Mouse (Mus musculus) regulatory T cell (primary cell): ENCODE measurements around the gene Cpm.

Experiments used
- in situ Hi-C: fragments of 300-600 bp; cut with MboI, MseI; formaldehyde crosslinking; loops from one replicate; pipeline ENCODE4 v1.15.1; 2025; ENCODE audit warnings: high pct_unique_total_duplicates

Gene Cpm

DNA sequence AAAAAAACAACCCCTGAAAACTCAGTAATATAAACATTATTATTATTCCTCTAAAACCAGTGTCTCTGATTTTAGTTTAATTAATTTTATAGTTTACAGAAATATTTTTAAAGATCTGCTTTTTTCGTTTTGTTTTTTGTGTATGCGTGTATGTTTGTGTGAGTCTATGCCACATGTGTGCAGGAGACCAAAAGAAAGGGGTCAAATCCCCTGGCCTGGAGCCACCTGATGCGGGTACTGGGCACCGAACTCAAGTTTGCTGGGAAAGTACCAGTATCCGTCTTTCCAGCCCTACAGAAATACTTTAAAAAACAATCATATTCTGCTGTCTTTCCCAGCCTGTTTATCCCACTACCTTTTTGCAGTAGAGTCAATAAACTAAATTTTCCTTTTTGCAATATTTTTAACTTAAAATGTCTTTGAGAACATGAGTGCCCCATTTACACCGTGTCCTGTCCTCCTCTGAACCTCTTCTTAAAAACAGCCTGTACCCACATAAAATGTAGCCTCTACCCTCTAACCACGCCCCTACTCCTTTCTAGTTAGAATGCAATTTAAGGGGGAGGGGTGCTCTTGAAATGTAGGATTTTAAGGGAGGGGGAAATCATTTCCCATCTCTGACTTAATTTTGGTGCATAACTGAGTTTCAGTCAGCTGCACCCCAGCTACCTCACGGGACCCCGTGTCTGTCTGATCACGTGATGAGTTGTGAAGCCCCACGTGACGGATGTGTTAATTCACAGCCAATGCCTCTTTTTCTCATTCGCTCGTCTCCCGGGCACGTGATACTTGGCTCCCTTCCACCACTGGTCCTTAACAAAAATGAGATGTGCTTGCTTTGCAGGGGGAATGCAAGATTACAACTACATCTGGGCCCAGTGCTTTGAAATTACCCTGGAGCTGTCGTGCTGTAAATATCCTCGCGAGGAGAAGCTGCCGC is 46.1 kb downstream of the Cpm start:
- in situ Hi-C loops = loop anchor here (5.0 kb wide), 1 partner anchor 218 kb away; no protein-coding TSS in a partner anchor

GRCm38 (mm10) chr10:117676036-117676643 is 46.8 kb downstream of the Cpm start:
- in situ Hi-C loops = loop anchor here (5.0 kb wide), 1 partner anchor 219 kb away; no protein-coding TSS in a partner anchor

- in situ Hi-C loops = loop anchor here (5.0 kb wide), 1 partner anchor 219 kb away; no protein-coding TSS in a partner anchor
Observed at GRCm38 (mm10) chr10:117676644-117677313, 47.5 kb downstream of the Cpm start.

DNA sequence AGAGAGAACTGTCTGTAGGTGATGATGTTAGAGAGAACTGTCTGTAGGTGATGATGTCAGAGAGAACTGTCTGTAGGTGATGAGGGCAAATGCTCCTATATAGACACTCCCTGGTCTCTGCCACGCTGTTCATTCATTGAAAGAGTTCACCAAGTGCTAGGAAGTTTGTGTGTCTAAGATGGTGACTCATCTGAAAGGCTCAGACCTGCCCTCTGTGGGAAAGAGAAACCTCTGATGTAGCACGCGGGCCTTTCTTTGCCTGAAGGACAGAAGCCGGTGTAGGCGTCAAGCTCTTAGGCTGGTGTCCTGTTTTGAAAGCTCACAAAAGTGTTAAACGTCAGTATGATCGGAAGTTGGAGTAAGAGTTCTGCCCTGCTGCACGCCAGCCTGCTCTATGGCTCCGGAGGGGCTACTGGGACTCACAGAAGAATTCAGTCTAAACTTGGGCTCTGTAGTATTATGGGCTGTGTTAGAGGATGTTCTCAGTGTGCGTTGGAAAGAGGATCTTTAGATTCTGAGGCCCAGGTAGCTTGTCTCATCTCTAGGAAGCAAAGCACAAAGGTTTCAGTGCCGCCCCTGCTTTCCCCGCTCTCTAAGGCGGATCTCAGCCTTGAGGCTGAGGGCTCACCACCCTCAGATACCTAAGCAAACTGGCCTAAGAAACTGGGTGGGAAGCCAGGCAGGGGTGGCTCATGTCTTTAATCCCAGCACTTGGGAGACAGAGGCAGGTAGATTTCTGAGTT is 48.4 kb downstream of the Cpm start:
- in situ Hi-C loops = loop anchor here (5.0 kb wide), 1 partner anchor 220 kb away; no protein-coding TSS in a partner anchor

GRCm38 (mm10) chr10:117678357-117678756 is 49.1 kb downstream of the Cpm start:
- in situ Hi-C loops = loop anchor here (5.0 kb wide), 1 partner anchor 221 kb away; no protein-coding TSS in a partner anchor

- in situ Hi-C loops = loop anchor here (5.0 kb wide), 1 partner anchor 222 kb away; no protein-coding TSS in a partner anchor
Observed at GRCm38 (mm10) chr10:117679029-117679686, 49.9 kb downstream of the Cpm start.

- in situ Hi-C loops = loop anchor here (5.0 kb wide), 1 partner anchor 223 kb away; no protein-coding TSS in a partner anchor
Observed at GRCm38 (mm10) chr10:117679963-117680473, 50.7 kb downstream of the Cpm start.

DNA sequence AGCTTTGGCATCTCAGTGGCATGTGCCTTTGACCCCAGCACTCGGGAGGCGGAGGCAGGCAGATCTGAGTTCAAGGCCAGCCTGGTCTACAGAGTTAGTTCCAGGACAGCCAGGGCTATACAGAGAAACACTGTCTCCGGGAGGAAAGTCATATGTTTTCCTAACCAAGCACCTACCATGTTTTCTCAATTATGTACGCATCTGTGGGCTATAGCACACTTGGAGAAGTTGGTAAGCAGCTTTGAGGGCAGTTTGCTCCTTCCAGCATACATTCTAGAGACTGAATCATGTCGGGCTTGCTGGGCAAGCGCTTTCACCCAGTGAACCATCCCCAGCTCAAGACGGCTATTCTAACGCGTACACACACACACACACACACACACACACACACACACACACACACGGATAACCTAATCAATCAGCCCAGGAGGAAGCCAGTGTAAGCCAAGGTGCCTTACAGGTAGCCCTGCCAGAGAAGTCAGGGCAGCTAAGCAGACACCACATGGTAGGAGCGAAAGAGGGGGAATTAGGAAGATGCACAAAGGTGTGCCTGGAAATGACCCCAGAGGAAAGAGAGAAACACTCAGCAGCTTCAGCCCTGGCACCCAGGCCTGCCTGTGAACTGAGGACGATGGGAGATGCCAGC is 51.7 kb downstream of the Cpm start:
- in situ Hi-C loops = no loop called here

DNA sequence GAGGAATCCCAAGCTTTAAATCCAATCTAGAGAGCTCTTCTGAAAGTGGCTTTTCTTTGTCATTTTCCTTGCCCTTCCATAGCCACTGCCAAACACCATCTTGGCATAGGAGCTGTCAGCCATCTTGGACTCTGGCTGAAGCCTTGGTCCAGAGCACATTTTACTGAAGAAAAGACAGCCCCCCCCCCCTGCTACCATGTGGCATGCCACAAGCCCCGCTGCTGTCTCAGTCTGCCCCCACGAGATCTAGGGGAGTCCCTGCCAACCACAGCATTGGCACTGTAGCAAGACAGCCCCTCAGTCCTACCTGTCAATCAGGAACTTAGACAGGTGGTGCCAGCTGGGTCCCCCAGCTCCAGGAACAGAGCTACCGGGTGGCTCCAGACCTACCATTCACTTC is 52.2 kb downstream of the Cpm start:
- in situ Hi-C loops = no loop called here

- in situ Hi-C loops = no loop called here
Observed at GRCm38 (mm10) chr10:117681999-117682857, 52.9 kb downstream of the Cpm start.

GRCm38 (mm10) chr10:117682858-117683733 is 53.8 kb downstream of the Cpm start:
- in situ Hi-C loops = no loop called here

- in situ Hi-C loops = no loop called here
Observed at GRCm38 (mm10) chr10:117683734-117684037, 54.4 kb downstream of the Cpm start.

GRCm38 (mm10) chr10:117684298-117685170 is 55.2 kb downstream of the Cpm start:
- in situ Hi-C loops = no loop called here

GRCm38 (mm10) chr10:117685171-117685848 is 56.0 kb downstream of the Cpm start:
- in situ Hi-C loops = no loop called here

GRCm38 (mm10) chr10:117685849-117686591 is 56.7 kb downstream of the Cpm start:
- in situ Hi-C loops = no loop called here

- in situ Hi-C loops = no loop called here
Observed at GRCm38 (mm10) chr10:117687018-117687417, 57.7 kb downstream of the Cpm start.
